Mouse (Mus musculus): Measurements from ENCODE around the gene Ints11. TPM values are rescaled to one million over a fixed set of nuclear protein-coding genes. Genes with fewer than 3 reads are reported as not detected.

The Ints11 gene
- polyA plus RNA-seq, 1 experiment: 72.1 TPM

DNA sequence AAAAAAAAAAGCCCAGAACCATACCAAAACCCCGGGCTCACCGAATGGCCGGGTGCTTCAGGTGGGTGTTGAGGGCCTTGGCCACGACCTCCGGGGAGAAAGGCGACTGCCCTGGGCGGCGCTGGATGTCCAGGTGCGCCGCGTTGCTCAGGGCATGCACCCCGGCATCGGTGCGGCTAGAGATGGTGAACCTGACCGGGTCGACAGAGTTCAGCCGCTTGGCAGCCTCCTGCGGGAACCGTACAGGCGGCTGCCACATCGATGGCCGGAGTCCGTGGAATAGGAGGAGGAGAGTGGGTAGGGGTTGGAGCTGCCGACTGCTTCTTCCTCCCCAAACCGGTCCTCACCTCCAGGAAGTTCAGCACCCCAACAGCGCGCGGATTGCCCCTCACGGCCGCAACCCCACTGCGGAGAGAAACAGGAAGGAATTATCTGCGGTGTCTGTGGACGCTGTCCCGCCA, 21.7 kb downstream of the Ints11 start:
- H3K4me3 ChIP-seq: peak overlapping the region; percentile 78
- H3ac ChIP-seq (ENCODE audit: control insufficient read depth, insufficient read length): peak overlapping the region; percentile 94
- TF ChIP-seq CEBPB (IDR thresholded peaks at IDR 0.05; ENCODE audit: insufficient read depth, poor library complexity, severe bottlenecking) (no peak), TCF12 (IDR thresholded peaks at IDR 0.05; ENCODE audit: insufficient read depth, poor library complexity, severe bottlenecking) (no peak), SRF (IDR thresholded peaks at IDR 0.05; ENCODE audit: control insufficient read depth, insufficient read length, low read depth) (no peak), MYOD1 (IDR thresholded peaks at IDR 0.05; ENCODE audit: control insufficient read depth in 1 of 3, insufficient read length in 2 of 3, low read depth in 2 of 3) (no peak), POLR2AphosphoS2 (IDR thresholded peaks at IDR 0.05; ENCODE audit: insufficient read length, low read depth) (no peak), POLR2A (IDR thresholded peaks at IDR 0.05; ENCODE audit: insufficient read length, low read depth) (no peak), USF1 (IDR thresholded peaks at IDR 0.05; ENCODE audit: low read depth) (no peak), MAX (IDR thresholded peaks at IDR 0.05; ENCODE audit: low read depth) (no peak), TCF3 (IDR thresholded peaks at IDR 0.05; ENCODE audit: insufficient read length, low read depth) (no peak), MYOG (IDR thresholded peaks at IDR 0.05; ENCODE audit: control insufficient read depth in 1 of 3, insufficient read depth in 1 of 3, insufficient read length in 2 of 3, low read depth in 2 of 3) (no peak)
- no peaks in the 10 kb centered on the region for H3K27me3 ChIP-seq (ENCODE audit: control insufficient read depth, insufficient read depth, insufficient read length)
- peaks cover 5% of the 10 kb centered on the region for H3K36me3 ChIP-seq (ENCODE audit: control insufficient read depth, insufficient read depth)
- peak overlapping the region; percentile 82 for H3K4me2 ChIP-seq (ENCODE audit: low read depth)
- peaks cover 30% of the 10 kb centered on the region for H3K79me2 ChIP-seq (ENCODE audit: control insufficient read depth, insufficient read depth)

DNA sequence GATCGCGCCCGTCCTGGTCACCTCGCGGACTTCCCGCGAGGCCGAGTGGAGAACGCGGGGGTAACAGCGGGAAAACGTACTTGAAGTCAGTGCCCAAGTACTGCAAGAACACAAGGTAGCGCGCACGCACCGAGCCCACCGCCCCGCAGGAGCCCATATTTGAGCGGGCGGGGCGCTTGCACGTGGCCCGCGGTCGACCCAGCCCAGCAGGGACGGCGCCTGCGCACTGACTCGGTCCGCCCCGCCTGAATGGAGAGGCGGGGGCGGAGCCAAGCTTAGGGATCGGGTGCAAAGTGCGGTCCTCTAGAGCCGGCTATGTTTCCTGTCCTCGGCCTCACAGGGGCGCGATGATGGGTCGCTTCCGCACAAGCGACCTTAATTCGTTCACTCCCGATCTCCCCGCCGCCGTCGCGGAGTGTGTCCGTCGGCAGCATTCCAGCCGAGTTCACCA, 22.2 kb downstream of the Ints11 start, which contains the start of the genes Pusl1 and Acap3:
Gene Pusl1 (minus strand): TSS at position 231 of the 451 bp plus-strand sequence.
Gene Acap3 (plus strand): TSS at position 272 of the 451 bp plus-strand sequence.
- TF ChIP-seq REST (IDR thresholded peaks at IDR 0.05; ENCODE audit: insufficient read depth, insufficient read length) (no peak), MAX (IDR thresholded peaks at IDR 0.05; ENCODE audit: low read depth) (no peak), MYOD1 (IDR thresholded peaks at IDR 0.05; ENCODE audit: control insufficient read depth in 1 of 3, insufficient read length in 2 of 3, low read depth in 2 of 3) (no peak), POLR2AphosphoS2 (IDR thresholded peaks at IDR 0.05; ENCODE audit: insufficient read length, low read depth) (peak; percentile 68), CEBPB (IDR thresholded peaks at IDR 0.05; ENCODE audit: insufficient read depth, poor library complexity, severe bottlenecking) (no peak), E2F4 (IDR thresholded peaks at IDR 0.05; ENCODE audit: insufficient read depth) (no peak), MYOG (IDR thresholded peaks at IDR 0.05; ENCODE audit: control insufficient read depth in 1 of 3, insufficient read depth in 1 of 3, insufficient read length in 2 of 3, low read depth in 2 of 3) (no peak), SRF (IDR thresholded peaks at IDR 0.05; ENCODE audit: control insufficient read depth, insufficient read length, low read depth) (no peak), POLR2A (IDR thresholded peaks at IDR 0.05; ENCODE audit: insufficient read length, low read depth) (peak; percentile 78), TCF3 (IDR thresholded peaks at IDR 0.05; ENCODE audit: insufficient read length, low read depth) (no peak), USF1 (IDR thresholded peaks at IDR 0.05; ENCODE audit: low read depth) (peak; percentile 19), TCF12 (IDR thresholded peaks at IDR 0.05; ENCODE audit: insufficient read depth, poor library complexity, severe bottlenecking) (no peak)
- peak within 1 kb of the TSS; percentile 78 for H3K4me3 ChIP-seq
- peak within 1 kb of the TSS; percentile 83 for H3K4me2 ChIP-seq (ENCODE audit: low read depth)
- peaks cover 35% of the 10 kb centered on the region for H3K79me2 ChIP-seq (ENCODE audit: control insufficient read depth, insufficient read depth)
- H3K27me3 ChIP-seq (ENCODE audit: control insufficient read depth, insufficient read depth, insufficient read length): no peaks in the 10 kb centered on the region
- H3ac ChIP-seq (ENCODE audit: control insufficient read depth, insufficient read length): peak within 1 kb of the TSS; percentile 94
- peaks cover 5% of the 10 kb centered on the region for H3K36me3 ChIP-seq (ENCODE audit: control insufficient read depth, insufficient read depth)

DNA sequence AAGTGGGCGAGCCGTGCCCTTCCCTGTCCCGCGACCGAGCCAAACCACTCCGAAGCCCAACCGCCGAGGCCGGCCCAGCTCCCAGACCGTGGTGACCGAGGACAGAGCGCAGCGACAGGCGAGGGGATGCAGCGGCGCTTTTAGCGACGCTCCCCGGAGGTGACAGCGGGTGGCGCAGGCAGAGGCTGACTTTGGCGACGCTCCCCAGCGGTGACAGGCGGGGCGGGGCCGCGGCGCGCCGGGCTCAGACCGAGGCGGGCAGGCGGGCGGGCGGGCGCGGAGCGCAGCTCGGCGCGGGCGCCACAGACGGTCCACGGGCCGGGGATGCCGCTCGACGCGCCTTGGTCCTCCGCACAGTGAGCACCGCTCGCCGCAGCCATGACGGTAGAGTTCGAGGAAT, 22.7 kb downstream of the Ints11 start:
- Histone ChIP-seq H3K4me3 (peak overlapping the region; percentile 78), H3K79me2 (ENCODE audit: control insufficient read depth, insufficient read depth) (peaks cover 35% of the 10 kb centered on the region), H3K27me3 (ENCODE audit: control insufficient read depth, insufficient read depth, insufficient read length) (no peaks in the 10 kb centered on the region), H3K36me3 (ENCODE audit: control insufficient read depth, insufficient read depth) (peaks cover 5% of the 10 kb centered on the region), H3K4me2 (ENCODE audit: low read depth) (peak overlapping the region; percentile 83), H3ac (ENCODE audit: control insufficient read depth, insufficient read length) (peak overlapping the region; percentile 94)
- TF ChIP-seq TCF12 (IDR thresholded peaks at IDR 0.05; ENCODE audit: insufficient read depth, poor library complexity, severe bottlenecking) (no peak), REST (IDR thresholded peaks at IDR 0.05; ENCODE audit: insufficient read depth, insufficient read length) (no peak), POLR2A (IDR thresholded peaks at IDR 0.05; ENCODE audit: insufficient read length, low read depth) (peak; percentile 98), CEBPB (IDR thresholded peaks at IDR 0.05; ENCODE audit: insufficient read depth, poor library complexity, severe bottlenecking) (no peak), POLR2AphosphoS2 (IDR thresholded peaks at IDR 0.05; ENCODE audit: insufficient read length, low read depth) (peak; percentile 84), TCF3 (IDR thresholded peaks at IDR 0.05; ENCODE audit: insufficient read length, low read depth) (no peak), E2F4 (IDR thresholded peaks at IDR 0.05; ENCODE audit: insufficient read depth) (no peak), USF1 (IDR thresholded peaks at IDR 0.05; ENCODE audit: low read depth) (no peak), MYOG (IDR thresholded peaks at IDR 0.05; ENCODE audit: control insufficient read depth in 1 of 3, insufficient read depth in 1 of 3, insufficient read length in 2 of 3, low read depth in 2 of 3) (peak in 1 of 3 experiments; percentile 48), MAX (IDR thresholded peaks at IDR 0.05; ENCODE audit: low read depth) (no peak), MYOD1 (IDR thresholded peaks at IDR 0.05; ENCODE audit: control insufficient read depth in 1 of 3, insufficient read length in 2 of 3, low read depth in 2 of 3) (peak in 1 of 3 experiments; percentile 37), SRF (IDR thresholded peaks at IDR 0.05; ENCODE audit: control insufficient read depth, insufficient read length, low read depth) (no peak)

DNA sequence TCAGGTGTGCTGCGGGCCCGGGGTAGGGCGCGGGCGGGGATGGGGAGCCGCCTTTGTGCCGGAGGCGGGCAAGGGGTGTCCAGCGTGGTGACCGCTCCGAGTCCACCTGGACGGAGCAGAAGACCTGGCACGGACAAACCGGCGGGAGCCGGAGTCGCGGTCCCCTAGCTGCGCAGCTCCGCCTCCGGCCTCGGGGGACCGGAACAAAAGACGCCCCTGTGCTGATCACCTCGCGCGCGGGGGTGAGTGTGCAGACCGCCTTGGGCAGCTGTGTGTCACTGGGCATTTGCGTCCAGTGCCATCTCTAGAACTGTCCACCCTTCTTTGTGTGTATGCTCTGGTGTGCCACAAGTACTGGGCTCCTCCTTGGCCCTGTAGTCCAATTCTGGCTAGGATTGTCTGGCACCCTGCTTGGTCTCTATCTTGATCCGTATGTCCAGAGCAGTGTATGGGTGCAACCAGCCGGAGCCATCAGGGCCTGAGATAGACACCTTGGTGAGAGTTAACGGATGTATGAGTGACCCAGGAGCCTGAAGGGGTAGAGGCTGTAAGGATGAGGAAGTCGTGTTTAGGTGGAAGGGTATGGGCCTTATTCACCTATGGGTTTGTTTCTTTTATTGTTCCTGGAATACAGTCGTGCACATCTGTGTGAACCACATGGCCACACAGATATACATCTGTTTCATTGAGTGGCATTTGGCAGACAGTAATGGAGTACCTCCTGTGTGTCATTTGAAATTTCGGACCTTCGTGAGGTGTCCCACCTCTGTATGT, 23.3 kb downstream of the Ints11 start:
- Histone ChIP-seq H3ac (ENCODE audit: control insufficient read depth, insufficient read length) (peak overlapping the region; percentile 94), H3K36me3 (ENCODE audit: control insufficient read depth, insufficient read depth) (no peaks in the 10 kb centered on the region), H3K27me3 (ENCODE audit: control insufficient read depth, insufficient read depth, insufficient read length) (no peaks in the 10 kb centered on the region), H3K4me2 (ENCODE audit: low read depth) (peak overlapping the region; percentile 83), H3K79me2 (ENCODE audit: control insufficient read depth, insufficient read depth) (peaks cover 35% of the 10 kb centered on the region), H3K4me3 (peak overlapping the region; percentile 78)
- TF ChIP-seq REST (IDR thresholded peaks at IDR 0.05; ENCODE audit: insufficient read depth, insufficient read length): no peak
- TF ChIP-seq POLR2A (IDR thresholded peaks at IDR 0.05; ENCODE audit: insufficient read length, low read depth): no peak
- no peak for TF ChIP-seq SRF (IDR thresholded peaks at IDR 0.05; ENCODE audit: control insufficient read depth, insufficient read length, low read depth)
- TF ChIP-seq USF1 (IDR thresholded peaks at IDR 0.05; ENCODE audit: low read depth): no peak
- no peak for TF ChIP-seq MYOG (IDR thresholded peaks at IDR 0.05; ENCODE audit: control insufficient read depth in 1 of 3, insufficient read depth in 1 of 3, insufficient read length in 2 of 3, low read depth in 2 of 3)
- TF ChIP-seq CEBPB (IDR thresholded peaks at IDR 0.05; ENCODE audit: insufficient read depth, poor library complexity, severe bottlenecking): no peak
- no peak for TF ChIP-seq E2F4 (IDR thresholded peaks at IDR 0.05; ENCODE audit: insufficient read depth)
- no peak for TF ChIP-seq TCF12 (IDR thresholded peaks at IDR 0.05; ENCODE audit: insufficient read depth, poor library complexity, severe bottlenecking)
- TF ChIP-seq MAX (IDR thresholded peaks at IDR 0.05; ENCODE audit: low read depth): no peak
- TF ChIP-seq TCF3 (IDR thresholded peaks at IDR 0.05; ENCODE audit: insufficient read length, low read depth): no peak
- no peak for TF ChIP-seq POLR2AphosphoS2 (IDR thresholded peaks at IDR 0.05; ENCODE audit: insufficient read length, low read depth)
- TF ChIP-seq MYOD1 (IDR thresholded peaks at IDR 0.05; ENCODE audit: control insufficient read depth in 1 of 3, insufficient read length in 2 of 3, low read depth in 2 of 3): no peak
